Mouse (Mus musculus) intestine, embryonic 16.5 days (tissue): ENCODE data around the gene Tnfrsf19. TPM values are rescaled to one million over a fixed set of nuclear protein-coding genes. Genes with fewer than 3 reads are reported as not detected.

Source experiments
- ATAC-seq: fragments of 200-750 bp; cut with Nextera tagmentation; 2 replicates; pipeline ENCODE4 v1.8.0; 2017; ENCODE audit warnings: moderate TSS enrichment, moderate library complexity
- H3K27ac ChIP-seq: fragments of 300-500 bp; sonication (generic); 2 replicates; pipeline ENCODE4 v1.5.1; 2014; ENCODE audit warnings: mild to moderate bottlenecking, low read length
- H3K27me3 ChIP-seq: fragments of 300-500 bp; sonication (generic); replicated peaks from 2 replicates; pipeline ENCODE4 v1.6.1; 2014; ENCODE audit warnings: low read length, control low read depth, mixed read lengths; ENCODE audit not compliant: control insufficient read depth, insufficient read depth
- H3K36me3 ChIP-seq: fragments of 300-500 bp; sonication (generic); 2 replicates; pipeline ENCODE4 v1.6.1; 2014; ENCODE audit warnings: low read length, control low read depth; ENCODE audit not compliant: control insufficient read depth, insufficient read depth
- H3K4me1 ChIP-seq: fragments of 300-500 bp; sonication (generic); 2 replicates; pipeline ENCODE4 v1.6.1; 2014; ENCODE audit warnings: low read length, control low read depth, mixed read lengths; ENCODE audit not compliant: control insufficient read depth, insufficient read depth
- H3K4me2 ChIP-seq: fragments of 300-500 bp; sonication (generic); 2 replicates; pipeline ENCODE4 v1.6.1; 2014; ENCODE audit warnings: low read depth, low read length, control low read depth
- H3K4me3 ChIP-seq: fragments of 300-500 bp; sonication (generic); 2 replicates; pipeline ENCODE4 v1.5.1; 2014; ENCODE audit warnings: mild to moderate bottlenecking, low read length
- H3K9ac ChIP-seq: fragments of 300-500 bp; sonication (generic); 2 replicates; pipeline ENCODE4 v1.6.1; 2014; ENCODE audit warnings: low read depth, low read length
- H3K9me3 ChIP-seq: fragments of 300-500 bp; sonication (generic); 2 replicates; pipeline ENCODE4 v1.6.1; 2016; ENCODE audit warnings: low read length, control low read depth; ENCODE audit not compliant: control insufficient read depth
- WGBS: fragments of 180-500 bp; shearing (Covaris S2); extraction: QIAGEN DNeasy Blood & Tissue Kit; methylation state at CpG from one replicate; pipeline ENCODE4 v1.1.7; 2014; 5-methylcytosine and 5-hydroxymethylcytosine counted together
- polyA plus RNA-seq: library from polyadenylated mRNA; unstranded; fragments of >200 nt; fragmentation: Nextera tagmentation; extraction: Ambion mirVana; gene quantifications from 2 replicates; pipeline ENCODE4 v1.2.1, GENCODE M21; 2015

Tnfrsf19 gene
- polyA plus RNA-seq, 1 experiment from 2014 or later = 11.5 TPM

GRCm38 (mm10) chr14:61056445-61056844, 10.2 kb upstream of the Tnfrsf19 start:
- Histone ChIP-seq H3K36me3 (no peaks in the 10 kb centered on the region), H3K4me1 (peaks cover 3% of the 10 kb centered on the region), H3K27me3 (no peaks in the 10 kb centered on the region), H3K9me3 (no peaks in the 10 kb centered on the region; the same call in 1 of the 2 replicates), H3K27ac (no peak overlapping the region), H3K4me2 (peak overlapping the region; percentile 46), H3K9ac (no peak overlapping the region), H3K4me3 (peak overlapping the region; percentile 27)
- no peak; the same call in none of the 2 replicates for ATAC-seq
- WGBS = 2% methylated on average over 16 of the region's 16 CpGs

GRCm38 (mm10) chr14:61055864-61056263, 9.6 kb upstream of the Tnfrsf19 start:
- no peak for ATAC-seq
- H3K9ac ChIP-seq = no peak overlapping the region
- no peaks in the 10 kb centered on the region for H3K27me3 ChIP-seq
- no peaks in the 10 kb centered on the region; the same call in 1 of the 2 replicates for H3K9me3 ChIP-seq
- no peak overlapping the region for H3K4me3 ChIP-seq
- H3K4me2 ChIP-seq = no peak overlapping the region
- WGBS = 85% methylated on average over 1 of the region's 1 CpGs
- H3K4me1 ChIP-seq = peaks cover 3% of the 10 kb centered on the region
- H3K36me3 ChIP-seq = no peaks in the 10 kb centered on the region
- no peak overlapping the region for H3K27ac ChIP-seq

- Histone ChIP-seq H3K9me3 (no peaks in the 10 kb centered on the region; the same call in 1 of the 2 replicates), H3K27me3 (no peaks in the 10 kb centered on the region), H3K27ac (no peak overlapping the region), H3K4me2 (no peak overlapping the region), H3K9ac (no peak overlapping the region), H3K4me3 (no peak overlapping the region), H3K36me3 (no peaks in the 10 kb centered on the region), H3K4me1 (peaks cover 3% of the 10 kb centered on the region)
- 94% methylated on average over 3 of the region's 3 CpGs for WGBS
- no peak for ATAC-seq
Measured at GRCm38 (mm10) chr14:61052163-61052562, 5.9 kb upstream of the Tnfrsf19 start.

GRCm38 (mm10) chr14:61045446-61046090, 722 bp downstream of the Tnfrsf19 start:
- H3K36me3 ChIP-seq = no peaks in the 10 kb centered on the region
- H3K9ac ChIP-seq = peak overlapping the region; percentile 68
- H3K4me1 ChIP-seq = peaks cover 10% of the 10 kb centered on the region
- ATAC-seq = no peak
- WGBS = 4% methylated on average over 19 of the region's 19 CpGs
- H3K4me2 ChIP-seq = peak overlapping the region; percentile 96
- no peaks in the 10 kb centered on the region for H3K9me3 ChIP-seq
- no peaks in the 10 kb centered on the region for H3K27me3 ChIP-seq
- peak overlapping the region; percentile 51; the same call in 1 of the 2 replicates for H3K27ac ChIP-seq
- H3K4me3 ChIP-seq = peak overlapping the region; percentile 60

GRCm38 (mm10) chr14:61044316-61044715, 2.0 kb downstream of the Tnfrsf19 start:
- H3K27ac ChIP-seq = no peak overlapping the region
- no peak for ATAC-seq
- peaks cover 10% of the 10 kb centered on the region for H3K4me1 ChIP-seq
- no peaks in the 10 kb centered on the region for H3K36me3 ChIP-seq
- no peak overlapping the region; the same call in 1 of the 2 replicates for H3K4me3 ChIP-seq
- no peaks in the 10 kb centered on the region for H3K9me3 ChIP-seq
- WGBS = 28% methylated on average over 2 of the region's 2 CpGs
- peak overlapping the region; percentile 14; the same call in 1 of the 2 replicates for H3K4me2 ChIP-seq
- H3K27me3 ChIP-seq = no peaks in the 10 kb centered on the region
- no peak overlapping the region for H3K9ac ChIP-seq

GRCm38 (mm10) chr14:61043511-61044310, 2.6 kb downstream of the Tnfrsf19 start:
- Histone ChIP-seq H3K27ac (peak overlapping the region; percentile 13; the same call in 1 of the 2 replicates), H3K4me1 (peaks cover 10% of the 10 kb centered on the region), H3K9me3 (no peaks in the 10 kb centered on the region), H3K4me3 (no peak overlapping the region; the same call in 1 of the 2 replicates), H3K27me3 (no peaks in the 10 kb centered on the region), H3K4me2 (peak overlapping the region; percentile 14; the same call in 1 of the 2 replicates), H3K36me3 (no peaks in the 10 kb centered on the region), H3K9ac (peak overlapping the region; percentile 20; the same call in 1 of the 2 replicates)
- no peak for ATAC-seq
- 32% methylated on average over 8 of the region's 8 CpGs for WGBS

GRCm38 (mm10) chr14:61042291-61042690, 4.0 kb downstream of the Tnfrsf19 start:
- Histone ChIP-seq H3K9ac (no peak overlapping the region), H3K27ac (no peak overlapping the region), H3K9me3 (no peaks in the 10 kb centered on the region), H3K4me3 (no peak overlapping the region), H3K27me3 (no peaks in the 10 kb centered on the region), H3K4me2 (no peak overlapping the region), H3K4me1 (peaks cover 13% of the 10 kb centered on the region), H3K36me3 (no peaks in the 10 kb centered on the region)
- 66% methylated on average over 3 of the region's 3 CpGs for WGBS
- ATAC-seq = no peak

- no peaks in the 10 kb centered on the region for H3K9me3 ChIP-seq
- H3K4me1 ChIP-seq = peaks cover 11% of the 10 kb centered on the region
- no peak overlapping the region for H3K9ac ChIP-seq
- H3K27me3 ChIP-seq = no peaks in the 10 kb centered on the region
- no peaks in the 10 kb centered on the region for H3K36me3 ChIP-seq
- no peak overlapping the region for H3K4me2 ChIP-seq
- no peak for ATAC-seq
- H3K4me3 ChIP-seq = no peak overlapping the region
- WGBS = 90% methylated on average over 13 of the region's 13 CpGs
- H3K27ac ChIP-seq = no peak overlapping the region
Measured at GRCm38 (mm10) chr14:61040236-61040635, 6.1 kb downstream of the Tnfrsf19 start.

GRCm38 (mm10) chr14:61038082-61038472, 8.2 kb downstream of the Tnfrsf19 start:
- Histone ChIP-seq H3K9me3 (no peaks in the 10 kb centered on the region), H3K27ac (no peak overlapping the region), H3K4me3 (peak overlapping the region; percentile 64), H3K27me3 (no peaks in the 10 kb centered on the region), H3K36me3 (no peaks in the 10 kb centered on the region), H3K9ac (peak overlapping the region; percentile 66; the same call in 1 of the 2 replicates), H3K4me2 (peak overlapping the region; percentile 98), H3K4me1 (peaks cover 13% of the 10 kb centered on the region)
- ATAC-seq = peak; percentile 57; the same call in 1 of the 2 replicates
- 38% methylated on average over 8 of the region's 8 CpGs for whole genome bisulfite sequencing
